Mouse (Mus musculus) intestine, embryonic 16.5 days (tissue): Measurements from ENCODE around the gene Nars2. TPM values are rescaled to one million over a fixed set of nuclear protein-coding genes. Genes with fewer than 3 reads are reported as not detected.
A peak's percentile ranks its signal among the peaks of the same experiment; 100 is the strongest.

ENCODE experiments used
- ATAC-seq: fragments of 200-750 bp; cut with Nextera tagmentation; 2 replicates; pipeline ENCODE4 v1.8.0; 2017; ENCODE audit warnings: moderate TSS enrichment, moderate library complexity
- H3K27ac ChIP-seq: fragments of 300-500 bp; sonication (generic); 2 replicates; pipeline ENCODE4 v1.5.1; 2014; ENCODE audit warnings: mild to moderate bottlenecking, low read length
- H3K27me3 ChIP-seq: fragments of 300-500 bp; sonication (generic); replicated peaks from 2 replicates; pipeline ENCODE4 v1.6.1; 2014; ENCODE audit warnings: low read length, control low read depth, mixed read lengths; ENCODE audit not compliant: control insufficient read depth, insufficient read depth
- H3K36me3 ChIP-seq: fragments of 300-500 bp; sonication (generic); 2 replicates; pipeline ENCODE4 v1.6.1; 2014; ENCODE audit warnings: low read length, control low read depth; ENCODE audit not compliant: control insufficient read depth, insufficient read depth
- H3K4me1 ChIP-seq: fragments of 300-500 bp; sonication (generic); 2 replicates; pipeline ENCODE4 v1.6.1; 2014; ENCODE audit warnings: low read length, control low read depth, mixed read lengths; ENCODE audit not compliant: control insufficient read depth, insufficient read depth
- H3K4me2 ChIP-seq: fragments of 300-500 bp; sonication (generic); 2 replicates; pipeline ENCODE4 v1.6.1; 2014; ENCODE audit warnings: low read depth, low read length, control low read depth
- H3K4me3 ChIP-seq: fragments of 300-500 bp; sonication (generic); 2 replicates; pipeline ENCODE4 v1.5.1; 2014; ENCODE audit warnings: mild to moderate bottlenecking, low read length
- H3K9ac ChIP-seq: fragments of 300-500 bp; sonication (generic); 2 replicates; pipeline ENCODE4 v1.6.1; 2014; ENCODE audit warnings: low read depth, low read length
- H3K9me3 ChIP-seq: fragments of 300-500 bp; sonication (generic); 2 replicates; pipeline ENCODE4 v1.6.1; 2016; ENCODE audit warnings: low read length, control low read depth; ENCODE audit not compliant: control insufficient read depth
- WGBS: fragments of 180-500 bp; shearing (Covaris S2); extraction: QIAGEN DNeasy Blood & Tissue Kit; methylation state at CpG from one replicate; pipeline ENCODE4 v1.1.7; 2014; 5-methylcytosine and 5-hydroxymethylcytosine counted together
- polyA plus RNA-seq: library from polyadenylated mRNA; unstranded; fragments of >200 nt; fragmentation: Nextera tagmentation; extraction: Ambion mirVana; gene quantifications from 2 replicates; pipeline ENCODE4 v1.2.1, GENCODE M21; 2015

Gene Nars2
- polyA plus RNA-seq, 1 experiment from 2014 or later = 29.7 TPM

DNA sequence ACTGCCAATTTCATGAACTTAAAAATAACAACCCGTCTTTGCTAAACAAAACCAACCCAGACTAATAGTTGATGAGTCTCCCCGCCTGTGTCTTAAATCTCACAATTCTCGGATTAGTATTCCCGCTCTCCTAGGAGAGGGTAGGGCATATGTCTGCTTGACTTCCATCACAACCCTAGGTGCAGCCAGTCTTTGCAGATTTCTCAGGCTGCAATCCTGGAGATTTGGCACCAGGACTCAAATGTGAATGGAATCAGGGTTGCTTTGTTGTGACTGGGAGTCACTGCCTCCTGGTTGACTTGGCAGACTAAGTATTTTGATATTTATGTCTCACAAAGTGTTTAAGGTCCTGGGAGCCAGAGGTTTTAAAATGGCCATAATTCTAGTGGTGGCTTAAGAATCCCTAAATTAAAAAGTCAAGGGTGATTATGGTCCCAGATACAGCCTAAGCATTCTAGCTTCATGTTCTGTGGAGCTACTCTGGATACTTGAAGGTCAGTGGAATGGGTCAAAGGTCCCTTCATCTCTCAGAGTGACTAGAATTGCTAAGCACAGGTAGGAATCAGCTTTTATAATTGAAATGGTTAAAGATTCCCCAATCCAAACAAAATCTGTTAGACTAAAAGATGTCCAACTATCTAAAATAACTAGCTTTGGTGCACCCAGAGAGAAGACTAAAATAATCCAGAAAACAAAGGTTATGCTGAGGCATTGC lies 128.5 kb downstream of the Nars2 start:
- Histone ChIP-seq H3K4me3 (no peak overlapping the region), H3K9me3 (no peaks in the 10 kb centered on the region), H3K4me2 (no peak overlapping the region), H3K36me3 (no peaks in the 10 kb centered on the region), H3K27me3 (no peaks in the 10 kb centered on the region), H3K4me1 (peaks cover 20% of the 10 kb centered on the region), H3K27ac (no peak overlapping the region), H3K9ac (no peak overlapping the region)
- WGBS = 62% methylated on average over 4 of the region's 4 CpGs
- ATAC-seq = no peak

DNA sequence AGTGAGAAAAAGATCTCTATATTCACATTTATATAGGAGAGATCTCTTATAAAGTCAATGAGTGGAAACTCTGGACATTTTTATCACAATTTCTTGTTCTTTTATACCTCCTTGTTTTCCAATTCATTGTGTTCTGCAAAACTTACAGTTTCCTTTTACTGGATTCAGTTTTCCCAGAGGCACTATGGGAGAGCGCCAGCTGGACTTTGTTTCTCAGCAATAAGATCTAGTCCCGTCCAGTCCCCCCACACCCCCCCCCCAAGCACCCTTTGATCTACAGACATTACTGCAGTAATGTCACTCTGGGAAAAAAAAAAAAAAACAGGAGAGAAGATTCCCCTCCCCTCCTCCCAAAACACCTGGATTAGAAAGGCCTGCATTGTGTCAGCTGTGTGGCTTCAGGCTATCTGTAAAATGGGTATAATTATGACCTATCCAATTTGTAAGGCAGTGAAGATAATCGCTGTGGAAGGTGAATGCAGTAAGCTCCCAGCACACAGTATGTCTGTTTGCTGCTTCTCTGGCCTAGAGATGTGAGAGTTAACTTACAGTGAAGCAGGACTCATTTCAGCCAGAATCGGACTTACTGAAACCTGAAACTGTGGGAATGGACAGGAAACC lies 129.4 kb downstream of the Nars2 start:
- Histone ChIP-seq H3K4me2 (peak overlapping the region; percentile 85), H3K9me3 (no peaks in the 10 kb centered on the region), H3K27me3 (no peaks in the 10 kb centered on the region), H3K9ac (peak overlapping the region; percentile 96), H3K4me1 (peaks cover 20% of the 10 kb centered on the region), H3K27ac (peak overlapping the region; percentile 96), H3K36me3 (no peaks in the 10 kb centered on the region), H3K4me3 (peak overlapping the region; percentile 86)
- ATAC-seq = no peak
- 32% methylated on average over 4 of the region's 4 CpGs for WGBS

DNA sequence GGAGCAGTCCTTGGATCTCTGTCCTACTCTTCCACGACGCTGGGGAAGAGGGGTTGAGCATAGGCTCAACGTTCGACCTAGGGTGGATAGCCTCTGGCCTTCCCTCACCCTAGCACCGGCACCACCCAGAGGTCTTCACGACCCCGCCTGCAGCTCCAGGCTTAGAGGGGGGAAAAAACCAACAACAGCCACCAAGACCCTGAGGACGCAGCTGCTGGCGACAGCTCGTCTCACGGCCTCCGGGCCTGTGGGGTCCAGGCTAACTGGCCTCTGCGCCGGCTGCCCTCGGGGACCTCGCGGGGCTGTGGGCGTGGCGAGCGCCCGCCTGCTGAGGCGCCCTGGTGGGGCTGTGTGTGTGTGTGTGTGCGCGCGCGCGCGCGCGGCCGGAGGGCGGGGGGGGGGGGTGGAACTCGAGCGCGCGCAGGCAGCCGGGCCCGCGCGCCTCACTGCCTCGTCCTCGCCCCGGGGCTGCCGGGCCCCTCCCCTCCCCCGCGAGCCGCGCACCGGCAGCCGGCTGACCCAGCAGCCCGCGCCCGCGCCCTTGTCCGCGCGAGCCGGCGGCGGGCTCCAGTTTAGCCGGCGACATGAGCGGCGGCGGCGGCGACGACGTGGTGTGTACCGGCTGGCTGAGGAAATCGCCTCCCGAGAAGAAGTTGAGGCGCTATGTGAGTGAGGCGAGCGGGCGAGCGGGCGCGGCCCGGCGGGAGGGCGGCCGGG lies 130.1 kb downstream of the Nars2 start, which contains the start of gene Gab2:
Gene Gab2 (plus strand): TSS at position 345 of the 717 bp plus-strand sequence.
- Histone ChIP-seq H3K4me1 (peaks cover 20% of the 10 kb centered on the region), H3K9ac (peak within 1 kb of the TSS; percentile 96), H3K9me3 (no peaks in the 10 kb centered on the region), H3K27me3 (no peaks in the 10 kb centered on the region), H3K4me2 (peak within 1 kb of the TSS; percentile 85), H3K36me3 (no peaks in the 10 kb centered on the region), H3K27ac (peak within 1 kb of the TSS; percentile 96), H3K4me3 (peak within 1 kb of the TSS; percentile 86)
- WGBS = under 1% methylated on average over 72 of the region's 83 CpGs
- ATAC-seq = peak; percentile 84

DNA sequence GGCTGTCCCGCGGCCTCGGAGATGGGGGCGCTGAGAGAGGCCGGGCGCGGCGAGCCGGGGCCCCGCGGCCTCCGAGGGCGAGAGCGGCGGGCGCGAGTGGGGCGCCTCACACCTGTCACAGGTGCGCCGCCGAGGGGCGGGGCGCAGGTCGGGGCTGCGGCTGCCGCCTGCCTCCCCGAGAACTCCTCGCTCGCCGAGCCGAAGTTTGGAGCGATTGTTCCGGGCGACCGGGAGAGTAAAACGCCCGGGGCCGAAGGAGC lies 130.6 kb downstream of the Nars2 start:
- under 1% methylated on average over 38 of the region's 38 CpGs for WGBS
- peak; percentile 73 for ATAC-seq
- H3K4me2 ChIP-seq = peak overlapping the region; percentile 85

DNA sequence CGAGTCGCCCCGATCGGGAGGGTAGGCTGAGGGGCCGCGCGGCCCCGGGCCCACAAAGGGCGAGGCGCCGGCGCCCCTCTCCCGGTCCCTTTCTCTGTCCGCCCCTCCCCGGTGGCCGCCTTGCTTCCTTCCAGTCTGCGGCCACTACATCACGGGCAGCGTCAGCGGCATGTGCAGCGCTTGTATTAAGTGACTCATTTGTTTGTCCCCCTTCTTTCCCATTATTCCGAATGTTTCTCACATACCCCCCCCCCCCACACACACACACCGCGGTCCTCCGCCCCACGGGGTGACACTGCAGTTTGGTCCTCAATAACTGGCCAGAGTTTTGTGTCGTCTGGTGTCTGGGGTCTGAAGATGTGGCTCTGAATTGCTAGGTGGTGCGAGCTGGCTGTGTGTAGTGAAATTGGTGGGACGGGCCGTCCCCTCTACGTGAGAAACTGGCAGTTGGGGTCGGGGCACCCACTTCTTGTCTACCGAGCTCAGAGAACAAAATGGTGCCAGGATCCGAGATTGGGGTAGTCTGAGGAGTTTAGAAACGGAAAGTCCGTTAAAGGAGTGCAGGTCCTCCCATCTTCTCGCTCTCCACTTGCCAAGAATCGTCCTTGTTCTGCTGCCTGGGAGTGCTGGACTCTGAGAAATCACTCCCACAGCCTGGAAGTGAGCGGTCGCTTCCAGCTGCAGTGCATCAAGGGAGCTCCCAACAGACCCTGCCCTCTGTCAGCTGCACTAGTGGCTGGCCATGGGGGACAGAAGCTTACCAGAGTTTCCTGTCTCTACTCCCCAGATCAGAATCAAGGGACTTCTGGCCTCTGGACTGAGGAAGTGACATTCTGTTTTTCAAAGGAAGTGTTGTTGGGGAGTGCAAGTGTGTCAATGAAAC lies 131.2 kb downstream of the Nars2 start:
- H3K27ac ChIP-seq = peak overlapping the region; percentile 96
- H3K4me3 ChIP-seq = peak overlapping the region; percentile 86
- WGBS = 1% methylated on average over 39 of the region's 40 CpGs
- H3K9me3 ChIP-seq = no peaks in the 10 kb centered on the region
- peak overlapping the region; percentile 85 for H3K4me2 ChIP-seq
- H3K9ac ChIP-seq = peak overlapping the region; percentile 96
- ATAC-seq = peak; percentile 73
- H3K4me1 ChIP-seq = peaks cover 20% of the 10 kb centered on the region
- H3K27me3 ChIP-seq = no peaks in the 10 kb centered on the region
- H3K36me3 ChIP-seq = no peaks in the 10 kb centered on the region

More for the DNA sequence above, 130.6 kb downstream of the Nars2 start:
- no peaks in the 10 kb centered on the region for H3K36me3 ChIP-seq
- peak overlapping the region; percentile 96 for H3K27ac ChIP-seq
- no peaks in the 10 kb centered on the region for H3K27me3 ChIP-seq
- H3K4me3 ChIP-seq = peak overlapping the region; percentile 86
- H3K9me3 ChIP-seq = no peaks in the 10 kb centered on the region
- H3K4me1 ChIP-seq = peaks cover 20% of the 10 kb centered on the region
- peak overlapping the region; percentile 96 for H3K9ac ChIP-seq

DNA sequence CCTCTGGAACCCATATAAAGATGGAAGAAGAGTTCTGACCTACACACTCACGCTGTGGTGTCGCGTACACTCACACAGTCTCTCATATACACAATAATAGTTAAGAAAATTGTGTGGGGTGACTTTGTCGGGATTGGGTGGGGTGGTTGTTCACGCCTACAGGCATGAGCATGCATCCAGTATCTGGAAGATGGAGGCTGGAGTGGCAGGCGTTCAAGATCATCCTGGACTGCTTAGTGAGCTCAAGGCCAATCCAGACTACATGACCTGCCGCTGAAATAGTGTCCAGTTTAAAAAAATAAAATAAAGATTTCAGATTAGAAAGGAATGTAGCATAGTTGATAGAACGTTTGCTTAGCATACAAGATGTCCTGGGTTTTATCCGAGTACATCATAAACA lies 132.3 kb downstream of the Nars2 start:
- H3K36me3 ChIP-seq = no peaks in the 10 kb centered on the region
- peak overlapping the region; percentile 96 for H3K27ac ChIP-seq
- no peak for ATAC-seq
- peak overlapping the region; percentile 85 for H3K4me2 ChIP-seq
- WGBS = 78% methylated on average over 9 of the region's 9 CpGs
- no peaks in the 10 kb centered on the region for H3K9me3 ChIP-seq
- H3K4me1 ChIP-seq = peaks cover 20% of the 10 kb centered on the region
- H3K27me3 ChIP-seq = no peaks in the 10 kb centered on the region
- no peak overlapping the region for H3K4me3 ChIP-seq
- 0 out of 2 replicates have a peak overlapping the region, but pooled peaks have one; percentile 24 for H3K9ac ChIP-seq

DNA sequence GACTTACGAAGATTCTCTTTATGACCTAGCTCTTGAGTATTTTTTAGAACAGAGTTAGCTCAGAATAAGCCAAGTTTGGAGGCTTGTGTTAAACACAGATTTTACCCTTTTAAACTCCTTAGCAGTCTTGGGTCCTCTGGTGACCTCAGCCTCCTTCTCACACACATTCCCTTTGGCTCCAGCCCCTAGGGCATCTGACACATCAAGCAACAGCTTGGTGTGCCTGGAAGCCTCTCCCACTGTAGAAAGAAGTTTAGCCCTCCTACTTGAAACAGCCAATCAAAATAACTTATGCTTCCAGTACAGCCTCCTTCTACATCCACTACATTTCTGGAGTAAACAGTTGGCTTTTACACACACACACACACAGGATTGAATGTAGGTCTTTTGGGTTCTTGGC lies 132.9 kb downstream of the Nars2 start:
- H3K27me3 ChIP-seq = no peaks in the 10 kb centered on the region
- H3K9me3 ChIP-seq = no peaks in the 10 kb centered on the region
- ATAC-seq = no peak
- H3K27ac ChIP-seq = no peak overlapping the region
- H3K4me3 ChIP-seq = no peak overlapping the region
- WGBS = 94% methylated on average over 1 of the region's 1 CpGs
- no peaks in the 10 kb centered on the region for H3K36me3 ChIP-seq
- no peak overlapping the region for H3K4me2 ChIP-seq
- H3K9ac ChIP-seq = no peak overlapping the region
- H3K4me1 ChIP-seq = peaks cover 19% of the 10 kb centered on the region

DNA sequence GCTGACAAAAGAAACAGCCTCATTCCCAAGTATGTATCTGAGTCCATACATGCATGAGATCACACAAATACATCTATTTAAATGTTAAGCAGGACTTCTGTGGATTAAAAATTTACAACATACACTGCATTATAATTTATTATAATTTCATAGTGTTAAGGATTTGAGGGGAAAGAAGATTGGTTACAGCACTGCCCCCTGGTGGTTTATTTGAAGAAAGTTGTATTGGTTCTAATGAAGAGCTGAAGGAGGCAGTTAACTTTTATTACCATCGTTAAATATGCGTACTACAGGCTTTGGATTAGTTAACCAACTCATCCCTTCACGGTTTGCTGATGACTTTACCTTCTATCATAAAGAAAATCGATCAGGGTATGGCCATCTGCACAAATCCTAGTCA lies 134.0 kb downstream of the Nars2 start:
- Histone ChIP-seq H3K27me3 (no peaks in the 10 kb centered on the region), H3K4me3 (no peak overlapping the region), H3K9me3 (no peaks in the 10 kb centered on the region), H3K36me3 (no peaks in the 10 kb centered on the region), H3K9ac (no peak overlapping the region), H3K4me1 (peaks cover 17% of the 10 kb centered on the region), H3K4me2 (no peak overlapping the region), H3K27ac (no peak overlapping the region)
- ATAC-seq = no peak
- WGBS = 14% methylated on average over 4 of the region's 4 CpGs

DNA sequence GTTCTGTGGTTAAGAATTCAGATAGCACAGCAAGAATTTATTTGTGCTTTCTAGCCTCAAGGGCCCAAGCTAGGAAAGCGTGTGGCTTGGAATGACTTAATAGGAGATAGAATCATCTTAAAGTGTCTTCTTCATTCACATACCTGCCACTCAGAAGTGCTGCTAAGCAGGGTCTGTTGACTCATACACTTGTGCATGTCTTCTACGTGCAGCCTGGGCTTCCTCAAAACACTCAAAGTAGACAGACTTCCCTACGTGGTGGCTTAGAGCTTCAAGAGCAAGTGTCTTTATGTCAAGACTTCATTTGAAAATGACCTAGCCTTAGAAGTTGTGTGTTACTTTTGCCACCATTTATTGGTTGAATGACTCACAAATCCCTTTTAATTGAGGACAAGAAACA lies 142.9 kb downstream of the Nars2 start:
- Histone ChIP-seq H3K4me2 (no peak overlapping the region), H3K4me3 (no peak overlapping the region), H3K9ac (no peak overlapping the region), H3K36me3 (no peaks in the 10 kb centered on the region), H3K27ac (no peak overlapping the region), H3K4me1 (no peaks in the 10 kb centered on the region), H3K9me3 (no peaks in the 10 kb centered on the region), H3K27me3 (no peaks in the 10 kb centered on the region)
- ATAC-seq = no peak
- 81% methylated on average over 3 of the region's 3 CpGs for WGBS
